Mouse (Mus musculus) C2C12 (cell line): Measurements from ENCODE around the gene Mrpl30. TPM values are rescaled to one million over a fixed set of nuclear protein-coding genes. Genes with fewer than 3 reads are reported as not detected.

Experiments
- H3K27me3 ChIP-seq: one replicate; pipeline ENCODE4 v1.6.1; 2011; ENCODE audit not compliant: control insufficient read depth, insufficient read depth, insufficient read length
- H3K36me3 ChIP-seq: one replicate; pipeline ENCODE4 v1.6.1; 2011; ENCODE audit not compliant: control insufficient read depth, insufficient read depth
- H3K4me3 ChIP-seq: one replicate; pipeline ENCODE4 v1.5.1; 2011; ENCODE audit warnings: mild to moderate bottlenecking, control low read depth; ENCODE audit not compliant: poor library complexity, insufficient read depth, severe bottlenecking
- H3K79me2 ChIP-seq: one replicate; pipeline ENCODE4 v1.6.1; 2011; ENCODE audit not compliant: control insufficient read depth, insufficient read depth
- H3K79me3 ChIP-seq: one replicate; pipeline ENCODE4 v1.6.1; 2011; ENCODE audit warnings: low read depth, control low read depth
- H3ac ChIP-seq: one replicate; pipeline ENCODE3; 2011; ENCODE audit warnings: low read depth; ENCODE audit not compliant: control insufficient read depth, insufficient read length
- CEBPB ChIP-seq: IDR thresholded peaks from one replicate; pipeline ENCODE4 v1.6.1; 2011; ENCODE audit warnings: low read depth, mild to moderate bottlenecking, control low read depth, moderate library complexity
- CTCF ChIP-seq: IDR thresholded peaks from one replicate; pipeline ENCODE4 v1.5.1; 2011; ENCODE audit not compliant: control insufficient read depth, insufficient read depth, insufficient read length
- FOSL1 ChIP-seq: IDR thresholded peaks from one replicate; pipeline ENCODE4 v1.8.0; 2011; ENCODE audit warnings: mild to moderate bottlenecking, low read length; ENCODE audit not compliant: poor library complexity, insufficient read depth, severe bottlenecking
- MAX ChIP-seq: IDR thresholded peaks from one replicate; pipeline ENCODE4 v1.6.1; 2011; ENCODE audit warnings: mild to moderate bottlenecking, control low read depth
- MYOD1 ChIP-seq: IDR thresholded peaks from one replicate; pipeline ENCODE4 v1.6.1; 2011; ENCODE audit warnings: low read depth; ENCODE audit not compliant: control insufficient read depth, insufficient read length
- MYOG ChIP-seq: IDR thresholded peaks from one replicate; pipeline ENCODE4 v1.6.1; 2011; ENCODE audit not compliant: control insufficient read depth, insufficient read length; ENCODE audit errors: extremely low read depth
- USF1 ChIP-seq: IDR thresholded peaks from one replicate; pipeline ENCODE4 v1.6.1; 2011; ENCODE audit warnings: low read depth, mild to moderate bottlenecking, control low read depth, moderate library complexity
- polyA plus RNA-seq: library from polyadenylated mRNA; unstranded; fragments of >200 nt; fragmentation: generic; extraction: Trizol; gene quantifications from one replicate; pipeline ENCODE4 v1.2.1, GENCODE M21; 2012; ENCODE audit warnings: missing spikeins

The Mrpl30 gene
- polyA plus RNA-seq, 1 experiment, result 152 TPM

DNA sequence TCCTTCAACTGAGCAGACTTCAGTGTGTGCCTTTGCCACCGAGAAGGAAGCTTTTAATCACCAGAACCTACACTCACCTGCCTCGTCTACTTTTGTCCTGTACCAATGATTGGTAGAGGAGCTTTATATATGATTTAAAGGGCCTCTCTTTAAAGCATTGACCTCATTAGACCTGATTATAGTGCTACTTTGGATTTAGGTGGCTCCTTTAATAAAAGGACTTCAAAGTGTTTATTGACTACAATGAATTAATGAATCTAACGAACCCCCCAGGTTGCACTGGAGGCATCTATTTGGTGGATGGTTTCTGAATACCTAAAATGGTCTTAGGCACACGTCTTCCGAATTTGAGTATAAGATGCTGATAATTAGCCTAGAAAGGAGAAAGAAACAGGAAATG is 26.1 kb downstream of the Mrpl30 start, which contains the start of gene Lyg2:
Lyg2 (minus strand) TSS at position 101 of the 400 bp plus-strand sequence.
- H3K79me3 ChIP-seq, result no peaks in the 10 kb centered on the region
- H3K27me3 ChIP-seq, result peaks cover 18% of the 10 kb centered on the region
- no peak within 1 kb of the TSS for H3K4me3 ChIP-seq
- no peak within 1 kb of the TSS for H3ac ChIP-seq
- no peak for TF ChIP-seq MYOD1
- no peak for TF ChIP-seq MAX
- TF ChIP-seq CTCF, result no peak
- TF ChIP-seq MYOG, result no peak
- TF ChIP-seq CEBPB, result no peak
- TF ChIP-seq USF1, result no peak
- TF ChIP-seq FOSL1, result no peak
- H3K79me2 ChIP-seq, result no peaks in the 10 kb centered on the region
- no peaks in the 10 kb centered on the region for H3K36me3 ChIP-seq

DNA sequence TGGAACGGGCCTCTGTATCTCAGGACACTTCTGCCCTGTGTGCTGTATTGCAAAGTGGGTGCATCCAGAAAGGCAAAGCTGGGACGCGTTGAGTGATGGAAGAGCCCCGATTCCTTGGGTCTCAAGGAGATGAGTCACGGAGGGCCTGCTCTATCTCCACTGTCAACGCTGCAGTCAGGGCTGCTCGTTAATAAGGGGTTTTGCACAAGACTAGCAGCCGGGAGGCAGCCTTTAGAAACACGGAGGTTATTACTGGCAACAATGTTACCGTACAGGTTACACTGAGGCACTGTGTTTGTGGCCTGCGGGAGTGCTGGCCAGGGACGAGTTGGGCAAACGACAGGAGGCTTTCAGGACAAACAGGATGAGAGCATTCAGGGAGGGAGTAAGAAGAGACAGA is 27.4 kb downstream of the Mrpl30 start:
- H3K27me3 ChIP-seq, result peaks cover 24% of the 10 kb centered on the region
- no peak overlapping the region for H3K4me3 ChIP-seq
- no peak overlapping the region for H3ac ChIP-seq
- no peaks in the 10 kb centered on the region for H3K79me2 ChIP-seq
- TF ChIP-seq MYOD1 (no peak), FOSL1 (no peak), MYOG (no peak), CEBPB (no peak), USF1 (no peak), CTCF (no peak), MAX (no peak)
- no peaks in the 10 kb centered on the region for H3K36me3 ChIP-seq
- H3K79me3 ChIP-seq, result no peaks in the 10 kb centered on the region

DNA sequence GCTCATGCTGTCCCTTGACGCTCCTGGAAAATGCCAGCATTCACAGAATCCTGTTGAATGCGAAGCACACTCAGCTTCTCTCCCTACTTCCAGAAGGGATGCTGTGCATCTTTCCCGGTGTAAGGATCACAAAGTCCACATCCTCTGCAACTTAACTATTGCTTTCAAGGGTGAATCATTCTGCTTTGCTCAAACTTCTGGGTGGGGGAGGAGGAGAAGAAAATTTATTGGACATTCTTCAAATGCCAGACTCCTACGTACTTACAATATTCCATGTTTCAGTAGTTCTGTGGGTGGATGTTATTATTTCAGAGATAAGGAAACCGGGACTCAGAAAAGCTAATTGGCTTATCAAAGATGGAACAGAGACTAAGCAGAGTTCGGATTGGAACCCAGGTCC is 27.8 kb downstream of the Mrpl30 start:
- no peaks in the 10 kb centered on the region for H3K79me2 ChIP-seq
- no peak for TF ChIP-seq FOSL1
- no peak for TF ChIP-seq MYOG
- no peak for TF ChIP-seq MYOD1
- TF ChIP-seq MAX, result no peak
- TF ChIP-seq USF1, result no peak
- TF ChIP-seq CEBPB, result no peak
- TF ChIP-seq CTCF, result no peak
- H3K79me3 ChIP-seq, result no peaks in the 10 kb centered on the region
- H3K36me3 ChIP-seq, result no peaks in the 10 kb centered on the region
- H3K4me3 ChIP-seq, result no peak overlapping the region
- no peak overlapping the region for H3ac ChIP-seq
- H3K27me3 ChIP-seq, result peaks cover 22% of the 10 kb centered on the region

DNA sequence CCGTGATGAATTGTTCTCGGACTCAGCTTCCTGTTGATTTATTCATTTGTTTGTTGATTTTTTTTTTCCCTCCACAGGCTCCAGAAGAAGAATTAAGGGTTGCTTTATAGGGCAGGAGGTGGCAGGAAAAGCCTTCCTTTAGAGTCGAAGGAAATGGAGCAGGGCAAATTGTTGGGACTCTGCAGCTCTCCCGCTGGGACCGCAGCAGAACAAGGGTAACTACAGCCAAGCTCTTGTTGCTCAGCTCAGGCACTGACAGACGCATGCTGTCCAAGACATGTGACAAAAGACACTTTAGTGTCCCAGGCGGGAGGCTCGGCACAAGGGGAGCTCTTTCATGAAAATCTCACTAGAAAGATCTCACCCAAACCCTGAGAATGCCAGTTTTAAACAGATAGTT is 32.3 kb downstream of the Mrpl30 start:
- Histone ChIP-seq H3ac (no peak overlapping the region), H3K36me3 (no peaks in the 10 kb centered on the region), H3K27me3 (peaks cover 9% of the 10 kb centered on the region), H3K79me2 (no peaks in the 10 kb centered on the region), H3K4me3 (no peak overlapping the region), H3K79me3 (no peaks in the 10 kb centered on the region)
- TF ChIP-seq CEBPB (no peak), MYOD1 (no peak), MYOG (no peak), USF1 (no peak), MAX (no peak), FOSL1 (no peak), CTCF (no peak)

DNA sequence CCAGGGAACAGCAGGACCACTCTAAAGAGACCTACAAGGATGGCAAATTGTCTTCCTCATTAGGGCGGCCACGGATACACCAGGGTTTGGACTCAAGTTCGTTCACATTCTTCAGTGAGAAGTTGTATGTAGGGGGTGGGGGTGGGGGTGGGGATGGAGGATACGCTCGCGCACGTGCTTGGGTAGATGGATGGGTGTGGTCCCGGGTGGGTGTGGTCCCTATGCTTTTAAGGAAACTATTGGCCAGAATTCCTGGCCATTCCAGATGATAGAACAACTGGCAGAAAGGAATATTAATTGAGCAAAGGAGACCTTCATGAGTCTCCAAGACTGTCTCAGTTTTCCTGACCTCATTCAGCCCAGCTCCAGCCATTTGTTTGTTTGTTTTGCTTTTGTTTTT is 35.7 kb downstream of the Mrpl30 start:
- H3ac ChIP-seq, result no peak overlapping the region
- TF ChIP-seq MYOD1, result no peak
- TF ChIP-seq MAX, result no peak
- no peak for TF ChIP-seq FOSL1
- no peak for TF ChIP-seq MYOG
- H3K79me3 ChIP-seq, result no peaks in the 10 kb centered on the region
- no peaks in the 10 kb centered on the region for H3K36me3 ChIP-seq
- H3K4me3 ChIP-seq, result no peak overlapping the region
- peaks cover 9% of the 10 kb centered on the region for H3K27me3 ChIP-seq
- no peaks in the 10 kb centered on the region for H3K79me2 ChIP-seq

- no peak overlapping the region for H3K4me3 ChIP-seq
- H3K27me3 ChIP-seq, result no peaks in the 10 kb centered on the region
- H3K79me3 ChIP-seq, result no peaks in the 10 kb centered on the region
- H3ac ChIP-seq, result no peak overlapping the region
- H3K79me2 ChIP-seq, result no peaks in the 10 kb centered on the region
- no peaks in the 10 kb centered on the region for H3K36me3 ChIP-seq
- TF ChIP-seq MAX (no peak), MYOD1 (no peak), USF1 (no peak), CEBPB (no peak), FOSL1 (no peak), MYOG (no peak), CTCF (no peak)
Measured at GRCm38 (mm10) chr1:37931806-37932205, 41.5 kb downstream of the Mrpl30 start.

Other genes starting within 250 kb of the Mrpl30 start
- not detected for gene 2010300C02Rik, start 170.4 kb upstream of the Mrpl30 start, polyA plus RNA-seq
- gene Tsga10, start 24.0 kb upstream of the Mrpl30 start, polyA plus RNA-seq, result 0.46 TPM
- gene Lipt1, start 18.7 kb upstream of the Mrpl30 start, polyA plus RNA-seq, result 5.8 TPM
- gene Mitd1, start 66 bp upstream of the Mrpl30 start, polyA plus RNA-seq, result 6.6 TPM
- not detected for gene Lyg2, start 26.0 kb downstream of the Mrpl30 start, polyA plus RNA-seq
- gene Lyg1, start 67.3 kb downstream of the Mrpl30 start, polyA plus RNA-seq, result not detected
- 41.1 TPM for gene Txndc9, start 107.4 kb downstream of the Mrpl30 start, polyA plus RNA-seq
- gene Eif5b, start 107.5 kb downstream of the Mrpl30 start, polyA plus RNA-seq, result 12.1 TPM
- gene Rev1, start 239.3 kb downstream of the Mrpl30 start, polyA plus RNA-seq, result 7.0 TPM